Mouse (Mus musculus) mouse embryonic stem cell (cell line): ENCODE measurements at regions not wholly inside any gene's neighbourhood (a gene's known extent, or its start where the extent isn't known, plus 50 kb on each side); places are given as distances from the start of the nearest gene placed in this dataset.

Experiments
- in situ Hi-C, 2 experiments: fragments of 300-500 bp; cut with MboI; formaldehyde crosslinking; loops; 1 replicate in 1 of 2; 3 replicates in 1 of 2; pipeline ENCODE4 v1.14.3; 2019 to 2020; ENCODE audit warnings: low sequenced_read_pairs in 2 of 2, low pct_unique_long_range_greater_than_20kb in 1 of 2, mixed read lengths in 1 of 2; ENCODE audit not compliant: unreplicated experiment in 1 of 2

DNA sequence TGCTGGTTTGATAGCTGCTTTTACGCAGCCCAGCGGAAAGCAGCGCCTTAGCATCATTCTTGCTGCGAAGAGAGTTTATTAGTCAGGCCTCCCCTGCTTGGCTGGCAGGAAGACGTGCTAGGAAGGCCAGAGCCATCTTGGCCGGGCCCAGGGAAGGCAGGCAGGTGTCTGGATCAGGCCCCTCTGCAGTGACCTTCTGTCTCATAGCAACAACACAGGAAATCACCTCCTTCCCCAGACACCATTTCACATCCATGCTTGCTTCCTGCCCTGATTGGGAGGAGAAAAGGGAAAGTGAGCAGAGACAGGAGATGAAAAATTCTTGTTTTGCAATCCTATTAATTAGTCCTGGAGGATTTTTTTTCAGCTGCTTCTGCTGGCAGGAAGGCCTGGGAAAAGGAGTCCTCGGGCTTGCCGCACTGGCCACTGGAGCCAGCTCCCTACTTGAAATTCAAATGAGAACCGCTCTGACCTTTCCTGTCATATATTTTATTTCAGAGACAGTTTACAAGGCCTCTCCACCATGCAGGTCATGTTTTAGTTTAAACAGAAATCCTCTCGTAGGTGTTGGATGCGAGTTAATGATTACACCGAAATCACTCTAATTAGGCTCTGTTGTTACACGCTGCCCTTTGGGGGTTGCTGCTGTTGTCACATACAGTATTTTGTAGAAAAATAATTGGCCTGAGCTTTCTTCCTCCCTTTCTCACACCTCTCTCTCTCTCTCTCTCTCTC lies 279.1 kb downstream of the Psat1 start:
- in situ Hi-C loops: no loop called here

DNA sequence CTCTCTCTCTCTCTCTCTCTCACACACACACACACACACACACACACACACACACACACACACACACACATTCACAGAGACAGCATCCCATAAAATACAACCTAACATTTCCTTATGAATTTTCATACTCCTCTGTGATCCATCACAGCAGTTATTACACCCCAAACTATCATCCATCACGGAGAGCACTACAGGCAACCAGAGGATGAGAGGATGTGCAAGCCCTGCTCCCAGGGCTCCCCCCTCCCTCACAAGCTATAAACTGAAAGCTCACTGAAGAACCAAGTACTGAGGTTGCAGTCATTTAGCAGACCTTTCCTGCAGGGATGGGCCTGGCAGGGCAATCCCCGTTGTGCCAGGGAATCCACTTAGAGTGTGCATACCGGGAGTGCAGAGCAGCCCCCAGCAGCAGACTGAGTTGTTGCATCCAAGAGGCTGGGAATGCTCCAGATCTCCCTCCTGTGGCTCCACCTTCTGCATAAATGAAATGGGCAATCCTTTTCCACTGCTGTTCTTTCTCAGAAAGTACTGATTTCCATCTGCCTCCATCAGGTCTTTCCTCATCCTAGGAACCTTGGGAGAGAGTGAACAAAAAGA lies 283.4 kb downstream of the Psat1 start:
- in situ Hi-C loops: no loop called here

DNA sequence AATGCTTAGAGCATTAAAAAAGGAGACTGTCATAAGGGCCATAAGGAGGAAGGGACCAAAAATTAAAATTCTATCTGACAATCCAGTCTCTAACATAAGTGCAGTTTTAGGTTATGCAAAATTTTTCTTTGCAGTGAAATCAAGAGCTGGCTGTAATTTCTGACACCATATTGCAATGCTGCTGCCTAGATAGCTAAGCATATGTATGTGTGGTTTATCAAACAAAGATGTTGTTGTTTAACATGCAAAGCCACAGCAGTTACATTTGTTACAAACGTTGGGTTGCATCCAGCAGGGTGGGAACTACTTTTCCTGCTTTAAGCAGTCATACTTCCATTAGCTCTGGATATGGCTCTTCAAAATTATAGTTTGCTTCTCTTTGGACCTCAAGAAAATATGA lies 288.5 kb downstream of the Psat1 start:
- in situ Hi-C loops: no loop called here

DNA sequence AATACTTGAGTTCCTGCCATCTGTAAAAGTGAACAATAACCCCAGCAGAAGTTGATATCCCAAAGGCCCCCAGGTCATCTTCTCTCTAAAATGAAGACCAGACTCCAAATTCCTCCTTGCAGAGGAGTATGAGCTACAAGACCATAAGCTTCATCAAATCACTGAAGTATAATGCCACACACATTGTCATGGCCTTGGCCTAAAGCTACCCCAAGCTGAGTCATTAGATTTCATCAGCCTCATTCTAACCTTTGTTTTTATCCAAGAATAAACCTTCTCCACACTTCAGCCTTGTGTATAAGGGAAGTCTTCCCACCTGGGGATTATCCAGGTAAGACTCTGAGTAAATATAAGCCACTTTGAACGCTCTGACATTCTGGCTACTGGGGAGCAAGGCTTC lies 289.3 kb downstream of the Psat1 start:
- in situ Hi-C loops: no loop called here

DNA sequence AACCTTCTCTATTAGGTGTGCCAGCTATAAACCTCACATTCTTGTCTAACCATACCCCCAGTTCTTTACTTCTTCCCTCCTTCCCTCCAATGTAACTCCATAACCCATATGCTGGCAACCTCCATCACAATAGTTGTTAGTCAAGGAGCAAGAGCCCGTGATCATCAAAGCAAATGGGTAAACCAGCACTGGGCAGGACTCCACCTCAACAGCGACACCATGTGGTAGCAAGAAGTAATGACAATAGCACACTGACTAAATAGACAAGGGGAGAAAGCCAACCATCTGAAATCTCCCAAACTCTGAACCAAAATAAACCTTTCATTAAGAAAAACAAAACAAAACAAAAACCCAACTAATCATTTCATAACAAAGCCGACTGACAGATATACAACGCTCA lies 297.8 kb downstream of the Psat1 start:
- in situ Hi-C loops: no loop called here

DNA sequence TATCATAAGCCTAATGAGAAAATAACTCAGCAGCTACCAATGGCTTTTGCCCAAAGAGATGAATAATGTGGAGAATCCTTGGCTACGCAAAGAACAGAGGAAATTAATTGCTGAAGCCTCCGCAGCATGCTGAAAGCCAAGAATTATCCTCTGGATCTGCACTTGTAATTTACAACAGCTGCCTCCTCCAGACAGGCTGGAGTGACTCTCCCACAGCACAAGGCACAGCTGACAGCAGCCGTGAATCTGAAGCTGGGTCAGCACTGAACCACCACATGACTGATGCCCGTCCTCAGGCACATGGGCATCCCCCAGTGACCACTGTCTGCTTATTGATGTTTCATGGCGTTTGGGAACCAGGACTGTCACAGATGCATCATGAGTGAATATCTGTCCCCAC lies 299.8 kb downstream of the Psat1 start:
- in situ Hi-C loops: no loop called here

DNA sequence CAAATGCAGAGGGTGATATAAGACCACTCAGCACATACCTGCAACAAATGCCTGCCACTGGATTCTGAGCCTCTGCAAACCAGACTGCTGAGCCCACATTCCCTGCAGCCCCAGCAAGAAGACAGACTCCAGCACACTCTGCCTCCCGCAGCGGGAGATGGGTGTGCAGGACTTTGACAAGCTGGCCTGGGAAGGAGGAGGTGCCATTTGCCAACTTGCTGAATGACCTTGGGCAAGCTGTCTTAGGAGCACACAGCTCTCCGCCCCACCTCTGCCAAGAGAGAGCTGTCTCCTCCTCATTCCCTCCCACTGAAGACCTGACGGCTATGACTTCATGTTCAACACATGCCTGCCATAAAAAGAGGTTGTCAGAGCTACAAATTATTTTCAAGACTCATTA lies 302.4 kb downstream of the Psat1 start:
- in situ Hi-C loops: no loop called here

DNA sequence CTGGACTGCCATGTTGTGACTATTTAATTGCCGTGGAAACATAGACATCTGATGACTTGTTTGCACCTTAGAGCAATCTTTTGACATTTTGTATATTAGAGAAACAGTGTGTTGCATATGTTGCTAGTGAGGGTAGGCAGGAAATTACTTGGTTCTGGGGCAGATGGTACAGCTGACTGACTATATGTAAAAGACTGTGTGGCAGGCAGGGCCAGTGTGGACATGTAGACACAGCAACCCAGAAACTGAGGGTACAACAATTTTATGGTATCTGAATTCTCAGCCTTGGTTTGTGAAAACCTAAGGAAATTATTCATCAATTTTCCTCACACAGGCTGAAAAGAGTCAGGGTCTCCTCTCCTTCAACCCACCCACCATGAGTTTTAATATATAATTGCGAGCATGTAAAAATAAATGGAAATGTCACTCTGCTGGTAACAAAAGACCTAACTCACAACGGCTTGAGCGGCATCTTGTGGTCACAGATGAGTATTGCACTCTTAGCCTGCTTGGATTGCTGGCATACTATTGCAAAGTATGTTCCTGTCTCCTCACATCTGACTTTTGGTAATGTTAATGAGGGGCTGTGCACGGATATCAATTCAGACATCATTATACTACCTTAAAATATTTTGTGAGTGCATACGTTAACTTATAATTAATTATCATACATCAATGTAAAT lies 329.8 kb downstream of the Psat1 start:
- in situ Hi-C loops: no loop called here

DNA sequence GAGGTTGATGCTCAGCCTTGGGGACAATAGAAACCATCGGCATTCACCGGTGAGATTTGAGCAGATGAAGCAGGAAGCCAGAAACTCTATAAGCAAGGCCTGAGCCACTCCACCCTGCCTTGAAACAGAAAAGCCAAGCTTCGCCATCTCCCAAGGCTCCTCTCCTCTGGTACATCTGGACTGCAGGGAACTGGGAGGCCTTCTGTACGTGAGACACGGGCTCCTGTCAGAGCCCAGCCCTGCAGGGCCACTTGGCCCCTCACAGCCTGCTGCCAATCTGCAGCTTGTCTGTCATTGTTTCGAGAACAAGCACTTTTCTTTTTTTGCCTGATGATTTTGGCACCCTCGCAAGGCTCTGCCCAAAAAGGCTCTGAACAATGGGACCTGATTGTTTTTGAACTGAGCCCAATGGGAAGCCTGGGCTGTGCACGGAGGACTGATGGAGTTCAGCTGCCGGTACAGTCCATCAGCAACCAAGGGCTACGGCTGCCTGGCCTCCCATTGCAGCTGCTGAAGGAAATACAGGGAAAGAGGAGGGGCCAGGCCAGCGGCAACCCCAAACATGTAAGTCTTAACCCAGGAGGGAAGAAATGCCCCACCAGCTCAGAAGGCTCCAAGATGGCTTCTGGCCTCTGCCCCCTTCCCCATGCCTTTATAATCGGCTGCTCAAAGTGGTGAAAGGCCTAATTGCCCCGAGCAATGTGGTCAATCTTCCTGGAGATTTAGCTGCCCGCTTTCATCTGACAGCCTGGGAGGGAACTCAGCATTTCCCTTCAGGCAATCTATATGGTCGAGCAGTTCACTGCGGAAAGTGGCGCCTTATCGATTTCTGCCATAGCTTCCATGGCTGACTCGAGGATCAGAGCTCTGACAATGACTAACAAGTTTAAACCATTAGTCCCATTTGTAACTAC lies 332.2 kb downstream of the Psat1 start:
- in situ Hi-C loops: no loop called here

DNA sequence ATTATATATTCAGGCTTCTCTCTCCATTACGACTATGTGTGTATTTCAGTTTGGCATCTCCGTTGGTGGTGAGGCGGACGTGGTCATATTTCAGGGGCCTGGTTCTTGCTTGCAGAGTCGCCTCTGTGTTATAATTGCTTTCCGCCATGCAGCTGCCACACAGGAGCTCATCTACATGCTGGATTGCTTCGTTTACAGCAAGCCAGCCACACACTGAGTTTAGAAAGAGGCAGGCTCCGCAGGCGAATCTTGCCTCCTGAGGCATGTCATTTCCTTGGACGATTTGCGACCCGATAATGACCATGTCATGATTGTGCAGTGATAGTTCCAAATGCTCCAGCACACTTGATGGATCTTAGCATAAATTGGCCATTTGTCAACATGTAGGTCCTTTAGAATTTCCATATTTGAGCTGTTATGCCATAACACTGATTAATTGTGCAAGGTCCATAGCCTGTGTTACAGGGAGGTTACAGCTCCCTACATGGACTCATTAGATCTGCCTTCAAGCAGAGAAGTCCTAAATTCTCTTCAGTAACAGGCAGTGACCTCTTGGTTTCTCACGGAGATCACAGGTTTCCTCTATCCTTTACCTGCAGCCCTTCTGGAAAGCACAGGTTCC lies 335.9 kb downstream of the Psat1 start:
- in situ Hi-C loops: no loop called here

DNA sequence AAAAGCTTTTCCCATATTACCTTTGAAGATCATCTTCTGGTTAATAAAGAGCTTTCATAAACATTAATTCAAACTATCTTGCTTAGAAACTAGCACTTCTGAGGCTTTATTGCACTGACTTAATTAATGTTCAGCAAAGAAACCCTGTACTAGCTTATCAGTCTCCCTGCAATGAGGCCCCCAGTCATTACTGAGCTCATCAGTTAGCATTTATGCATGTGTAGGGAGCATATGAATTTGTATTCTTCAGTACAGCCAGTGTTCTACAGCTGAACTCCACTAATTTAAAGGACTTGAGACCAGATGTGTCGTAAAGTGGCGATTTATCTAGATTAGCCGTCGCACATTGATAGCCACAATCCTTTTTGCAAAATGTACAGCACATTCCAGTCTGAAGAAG lies 340.7 kb downstream of the Psat1 start:
- in situ Hi-C loops: no loop called here

DNA sequence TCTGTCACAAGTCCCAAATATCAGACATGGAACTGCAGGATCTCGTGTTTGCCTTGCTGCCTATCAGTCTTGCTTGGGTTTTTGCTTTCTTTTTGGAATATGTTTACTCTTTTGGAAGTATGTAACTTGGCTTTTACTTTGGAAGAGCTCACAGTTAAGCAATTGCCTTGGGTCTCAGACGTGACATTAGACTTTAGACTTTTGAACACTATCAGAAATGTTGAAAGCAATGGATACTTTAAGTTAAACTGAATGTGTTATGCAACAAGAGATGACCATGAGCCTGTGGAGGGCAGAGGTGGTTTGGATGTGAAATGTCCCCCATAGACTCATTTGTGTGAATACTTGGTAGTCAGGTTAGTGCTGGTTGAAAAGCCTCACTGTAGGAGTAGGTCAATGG lies 354.3 kb downstream of the Psat1 start:
- in situ Hi-C loops: no loop called here

DNA sequence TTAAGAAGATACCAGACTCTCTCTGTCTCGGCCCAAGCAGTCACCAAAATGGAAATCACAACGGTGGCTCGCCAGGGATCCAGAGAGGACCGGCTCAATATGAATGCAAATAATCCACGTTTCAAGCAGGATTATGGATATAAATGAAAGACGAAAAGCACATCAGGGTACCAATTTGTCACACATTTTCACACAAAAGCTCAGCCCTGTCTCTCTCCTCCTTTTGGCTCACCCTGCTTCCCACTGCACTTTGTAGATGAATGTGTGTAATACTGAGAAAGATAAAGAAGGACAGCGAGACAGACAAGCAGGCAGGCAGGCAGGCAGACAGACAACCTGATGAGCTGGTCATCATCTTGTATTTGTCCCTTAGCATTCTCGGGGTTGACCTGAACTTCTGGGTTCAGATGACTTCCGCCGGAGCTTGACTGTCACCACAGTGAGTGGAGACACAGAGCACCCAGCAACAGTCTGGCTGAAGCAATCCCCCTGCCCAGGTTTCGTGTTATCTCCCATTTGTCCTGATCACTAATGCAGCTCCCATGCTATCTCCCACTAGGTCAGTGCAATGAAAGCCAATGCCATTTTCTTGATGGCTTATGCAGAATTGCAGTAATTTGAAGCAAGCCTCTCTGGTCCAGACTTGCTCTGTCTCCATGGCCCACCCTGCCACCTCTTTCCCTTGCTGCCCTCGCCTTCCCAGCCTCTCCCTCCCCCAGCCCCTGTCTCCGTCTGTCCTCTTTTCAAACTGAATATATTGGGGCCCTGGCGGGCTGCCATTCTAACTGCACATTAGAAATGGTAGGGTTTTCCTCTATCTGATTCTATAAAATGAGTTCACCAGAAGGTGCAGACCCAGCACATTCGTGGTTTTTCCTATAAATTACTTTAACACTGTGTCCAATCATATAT lies 363.1 kb downstream of the Psat1 start:
- in situ Hi-C loops: no loop called here

DNA sequence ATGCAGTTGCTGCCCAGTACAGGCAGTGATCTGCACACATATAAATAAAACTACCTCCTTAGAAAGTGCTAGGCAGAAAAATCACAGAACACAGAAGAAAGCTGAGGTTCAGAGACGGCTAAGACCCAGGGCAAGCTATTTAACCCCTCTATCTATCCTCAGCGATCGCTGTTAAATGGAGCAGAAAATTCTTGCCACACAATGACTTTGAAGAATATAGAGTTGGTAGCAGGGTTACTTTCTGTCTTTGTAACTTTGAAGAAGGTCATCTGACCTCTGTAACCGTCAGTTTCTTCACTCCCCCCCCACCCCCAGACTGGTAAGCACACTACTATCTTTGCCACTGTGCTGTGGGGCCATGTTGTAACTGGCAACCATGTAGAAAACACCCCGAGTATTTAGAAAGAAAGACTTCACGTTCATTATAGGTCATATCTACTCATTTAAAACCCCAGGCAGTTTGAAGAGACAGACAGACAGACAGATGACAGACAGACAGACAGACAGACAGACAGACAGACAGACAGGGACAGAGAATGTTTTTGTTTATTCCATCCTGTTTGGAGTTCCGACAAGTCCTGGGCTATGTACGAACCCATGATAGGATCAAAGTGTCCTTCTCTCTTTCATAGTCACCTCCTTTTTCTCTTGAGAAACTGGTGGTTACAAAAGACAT lies 363.9 kb downstream of the Psat1 start:
- in situ Hi-C loops: no loop called here

DNA sequence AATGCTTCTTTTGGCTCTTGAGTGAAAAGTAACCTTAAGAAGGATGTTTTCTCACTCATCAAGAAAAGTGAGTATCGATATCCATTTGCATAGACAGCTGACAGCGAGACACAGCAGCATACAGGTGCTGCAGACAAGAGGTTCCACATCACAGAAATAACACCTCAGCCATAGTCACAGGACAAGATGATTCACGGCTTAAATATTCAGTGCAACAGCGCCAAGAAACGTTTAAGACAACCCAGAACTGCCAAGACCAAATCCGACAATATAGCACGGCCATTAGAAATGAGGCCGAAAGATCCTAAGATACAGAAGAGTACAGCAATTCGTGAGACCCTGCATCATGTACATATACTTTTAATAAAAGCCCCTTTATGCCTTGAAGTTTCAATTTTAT lies 375.9 kb downstream of the Psat1 start:
- in situ Hi-C loops: no loop called here

DNA sequence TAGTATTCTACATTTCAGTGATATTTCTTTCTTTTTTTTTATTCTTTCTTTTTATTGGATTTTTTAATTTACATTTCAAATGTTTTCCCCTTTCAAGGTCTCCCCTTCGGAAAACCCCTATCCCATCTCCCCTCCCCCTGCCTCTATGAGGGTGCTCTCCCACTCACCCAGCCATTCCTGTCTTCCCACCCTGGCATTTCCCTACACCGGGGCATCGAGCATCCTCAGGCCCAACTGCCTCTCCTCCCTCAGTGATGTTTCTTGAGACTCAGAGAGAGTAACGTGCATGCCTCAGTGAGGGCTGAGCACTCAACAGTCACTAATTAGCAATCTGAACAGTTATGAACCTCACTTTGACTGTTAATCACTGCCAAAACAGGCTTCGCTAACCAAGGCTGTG lies 385.6 kb downstream of the Psat1 start:
- in situ Hi-C loops: no loop called here

DNA sequence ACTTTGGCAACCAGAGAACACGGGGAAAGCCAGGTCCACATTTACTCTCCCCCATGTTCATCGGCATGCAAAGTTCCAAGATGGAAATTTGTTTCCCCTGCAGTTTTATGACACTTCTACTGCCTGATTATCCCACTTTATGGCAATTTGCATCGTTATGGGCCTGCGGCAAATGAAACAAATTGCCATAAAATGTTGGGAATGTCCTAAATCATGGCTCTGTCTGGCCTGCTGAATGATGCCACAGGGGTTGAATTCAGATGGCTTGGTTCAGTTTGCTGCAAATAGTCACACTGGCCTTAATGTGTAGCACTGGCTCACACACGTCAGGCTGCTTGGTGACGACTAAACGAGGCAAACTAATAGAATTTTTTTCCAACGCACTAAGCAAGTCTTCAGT lies 393.2 kb downstream of the Psat1 start:
- in situ Hi-C loops: no loop called here
